Mouse (Mus musculus) ES-Bruce4 (cell line): Measurements from ENCODE around the gene Islr.

Source experiments
- CTCF ChIP-seq: IDR thresholded peaks from one replicate; pipeline ENCODE4 v1.8.1; 2011; ENCODE audit warnings: low read depth, low read length
- EP300 ChIP-seq: IDR thresholded peaks from 2 replicates; pipeline ENCODE4 v1.6.1; 2011; ENCODE audit warnings: low read depth, low read length; ENCODE audit not compliant: insufficient read depth
- POLR2A ChIP-seq: IDR thresholded peaks from one replicate; pipeline ENCODE4 v1.8.1; 2011; ENCODE audit warnings: low read length; ENCODE audit not compliant: insufficient read depth

DNA sequence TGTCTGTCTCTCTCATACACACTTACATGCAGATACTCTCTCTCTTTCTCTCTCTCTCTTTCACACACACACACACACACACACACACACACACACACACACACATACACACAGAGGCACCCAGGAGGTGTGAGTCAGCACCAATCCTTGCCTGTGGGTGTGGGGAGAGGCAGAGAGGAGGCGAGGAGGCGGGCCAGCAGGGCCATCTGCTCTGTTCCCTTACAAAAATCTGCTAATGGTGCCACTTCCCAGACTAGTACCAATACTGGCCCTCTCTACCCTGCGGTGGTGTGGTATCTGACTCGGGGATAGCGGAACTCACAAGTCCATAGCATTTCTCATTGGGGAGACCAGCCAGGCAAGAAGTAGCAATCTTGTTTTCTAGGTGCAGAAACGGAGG, 92.7 kb downstream of the Islr start:
- TF ChIP-seq POLR2A, result no peak
- no peak for TF ChIP-seq EP300
- TF ChIP-seq CTCF, result no peak
